Mouse (Mus musculus): ENCODE results near the gene Xrcc1. TPM values are rescaled to one million over a fixed set of nuclear protein-coding genes. Genes with fewer than 3 reads are reported as not detected.

The Xrcc1 gene
- total RNA-seq, 2 experiments from 2014 or later: 34.6 to 37.6 TPM

- DNase-seq (ENCODE audit: low spot score in 2 of 2): no peak
- intact Hi-C loops (cut with DNase I): no loop called here
Observed at GRCm38 (mm10) chr7:24524978-24525377, 21.1 kb upstream of the Xrcc1 start.

- peak in 1 of 2 experiments; percentile 23 for DNase-seq (ENCODE audit: low spot score in 2 of 2)
- intact Hi-C loops (cut with DNase I): no loop called here
Observed at GRCm38 (mm10) chr7:24525686-24526420, 20.2 kb upstream of the Xrcc1 start.

- DNase-seq (ENCODE audit: low spot score in 2 of 2): no peak
- intact Hi-C loops (cut with DNase I): no loop called here
Observed at GRCm38 (mm10) chr7:24528861-24529260, 17.2 kb upstream of the Xrcc1 start.

GRCm38 (mm10) chr7:24529580-24529979, 16.5 kb upstream of the Xrcc1 start:
- intact Hi-C loops (cut with DNase I): no loop called here
- DNase-seq (ENCODE audit: low spot score in 2 of 2): no peak

GRCm38 (mm10) chr7:24530062-24530931, 15.8 kb upstream of the Xrcc1 start, which contains the start of gene Irgq:
Gene Irgq, plus strand, starts transcription at chr7:24530689.
- peak; percentile 99 for DNase-seq (ENCODE audit: low spot score in 2 of 2)
- intact Hi-C loops (cut with DNase I): loop anchor here (1.0 to 5.0 kb wide), 3 partner anchors 17 to 132 kb away; partner anchors contain the start of gene Zfp428

- peak; percentile 81 to 82 for DNase-seq (ENCODE audit: low spot score in 2 of 2)
- intact Hi-C loops (cut with DNase I): loop anchor here (5.0 kb wide), 1 partner anchor 131 kb away; no protein-coding TSS in a partner anchor
Observed at GRCm38 (mm10) chr7:24531211-24531971, 14.7 kb upstream of the Xrcc1 start.

GRCm38 (mm10) chr7:24533031-24533571, 13.0 kb upstream of the Xrcc1 start:
- intact Hi-C loops (cut with DNase I): loop anchor here (5.0 kb wide), 1 partner anchor 129 kb away; no protein-coding TSS in a partner anchor
- no peak for DNase-seq (ENCODE audit: low spot score in 2 of 2)

- DNase-seq (ENCODE audit: low spot score in 2 of 2): no peak
- intact Hi-C loops (cut with DNase I): loop anchor here (5.0 kb wide), 1 partner anchor 128 kb away; no protein-coding TSS in a partner anchor
Observed at GRCm38 (mm10) chr7:24533806-24534205, 12.3 kb upstream of the Xrcc1 start.

- intact Hi-C loops (cut with DNase I): loop anchor here (5.0 kb wide), 1 partner anchor 128 kb away; no protein-coding TSS in a partner anchor
- peak in 1 of 2 experiments; percentile 27 for DNase-seq (ENCODE audit: low spot score in 2 of 2)
Observed at GRCm38 (mm10) chr7:24534301-24534700, 11.8 kb upstream of the Xrcc1 start.

- intact Hi-C loops (cut with DNase I): no loop called here
- no peak for DNase-seq (ENCODE audit: low spot score in 2 of 2)
Observed at GRCm38 (mm10) chr7:24537081-24537480, 9.0 kb upstream of the Xrcc1 start.

GRCm38 (mm10) chr7:24537591-24537990, 8.5 kb upstream of the Xrcc1 start:
- no peak for DNase-seq (ENCODE audit: low spot score in 2 of 2)
- intact Hi-C loops (cut with DNase I): no loop called here

- DNase-seq (ENCODE audit: low spot score in 2 of 2): peak; percentile 51 to 52
- intact Hi-C loops (cut with DNase I): no loop called here
Observed at GRCm38 (mm10) chr7:24538154-24538553, 7.9 kb upstream of the Xrcc1 start.

- intact Hi-C loops (cut with DNase I): no loop called here
- DNase-seq (ENCODE audit: low spot score in 2 of 2): no peak
Observed at GRCm38 (mm10) chr7:24538701-24539100, 7.4 kb upstream of the Xrcc1 start.

- no peak for DNase-seq (ENCODE audit: low spot score in 2 of 2)
- intact Hi-C loops (cut with DNase I): no loop called here
Observed at GRCm38 (mm10) chr7:24539686-24540085, 6.4 kb upstream of the Xrcc1 start.

- no peak for DNase-seq (ENCODE audit: low spot score in 2 of 2)
- intact Hi-C loops (cut with DNase I): no loop called here
Observed at GRCm38 (mm10) chr7:24544506-24544905, 1.6 kb upstream of the Xrcc1 start.

GRCm38 (mm10) chr7:24546634-24547389, 723 bp downstream of the Xrcc1 start:
- peak; percentile 99 to 100 for DNase-seq (ENCODE audit: low spot score in 2 of 2)
- intact Hi-C loops (cut with DNase I): loop anchor here (1.0 kb wide), 1 partner anchor 17 kb away; the partner anchor contains the start of gene Irgq

GRCm38 (mm10) chr7:24547534-24548036, 1.5 kb downstream of the Xrcc1 start:
- DNase-seq (ENCODE audit: low spot score in 2 of 2): no peak
- intact Hi-C loops (cut with DNase I): loop anchor here (1.0 kb wide), 1 partner anchor 17 kb away; the partner anchor contains the start of gene Irgq
